Mouse (Mus musculus) erythroblast, embryonic 14.5 days (primary cell): Measurements from ENCODE around the gene Hexim2.

Experiments used
- GATA1 ChIP-seq: IDR thresholded peaks from 2 replicates; pipeline ENCODE4 v1.6.1; 2012; ENCODE audit warnings: low read length, inconsistent platforms, mixed read lengths
- TAL1 ChIP-seq: IDR thresholded peaks from 3 replicates; pipeline ENCODE4 v1.6.1; 2012; ENCODE audit warnings: low read length, inconsistent platforms, mixed read lengths

DNA sequence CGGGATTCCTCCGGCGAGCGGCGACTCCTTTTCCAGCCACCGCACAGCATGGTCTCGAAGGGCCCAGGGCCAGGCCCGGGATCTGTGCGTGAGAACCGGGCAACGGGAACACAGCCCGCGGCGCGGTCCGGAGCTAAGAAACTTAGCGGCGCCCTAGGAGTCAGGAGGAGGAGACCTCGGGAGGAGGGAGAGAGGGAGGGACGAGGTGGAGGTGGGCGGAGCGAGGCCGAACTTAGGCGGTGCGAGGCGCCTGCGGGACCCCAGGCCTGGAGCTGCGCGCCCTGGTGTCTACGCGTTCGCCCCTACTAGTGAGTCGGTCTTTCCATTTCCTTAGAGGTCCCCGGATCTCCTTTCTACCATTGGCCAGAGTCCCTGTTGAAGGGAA is 30.8 kb upstream of the Hexim2 start, which contains the start of the genes Plcd3 and Acbd4:
- no peak for TF ChIP-seq GATA1
- TF ChIP-seq TAL1: no peak
